Mouse (Mus musculus): Measurements from ENCODE around the gene Rps15.

DNA sequence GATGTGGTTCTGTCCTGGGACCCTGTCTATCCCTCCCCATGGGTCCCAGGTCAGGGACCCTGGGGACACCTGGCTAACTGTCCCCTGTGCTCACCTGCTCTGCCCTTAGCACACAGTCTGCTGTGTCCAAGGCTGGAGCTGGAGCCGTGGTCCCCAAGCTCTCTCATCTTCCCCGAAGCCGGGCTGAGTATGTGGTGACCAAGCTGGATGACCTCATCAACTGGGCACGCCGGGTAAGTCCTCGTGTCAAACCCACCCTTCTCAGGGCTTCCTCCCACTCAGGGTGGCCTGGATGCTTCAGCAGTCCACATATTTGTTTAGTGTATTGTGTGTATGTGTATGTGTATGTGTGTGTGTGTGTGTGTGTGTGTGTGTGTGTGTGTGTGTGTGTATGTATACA, 38.7 kb upstream of the Rps15 start:
- TF ChIP-seq CTCF (IDR thresholded peaks at IDR 0.05; ENCODE audit: low read depth, low read length) (no peak), POLR2A (IDR thresholded peaks at IDR 0.05; ENCODE audit: extremely low read depth, insufficient read depth, low read length) (0 out of 2 replicates have a peak, but pooled peaks have one; percentile 9)

Data from liver, adult 2 months (tissue).